Mouse (Mus musculus): ENCODE data around the gene Alkbh7.

The Alkbh7 gene

DNA sequence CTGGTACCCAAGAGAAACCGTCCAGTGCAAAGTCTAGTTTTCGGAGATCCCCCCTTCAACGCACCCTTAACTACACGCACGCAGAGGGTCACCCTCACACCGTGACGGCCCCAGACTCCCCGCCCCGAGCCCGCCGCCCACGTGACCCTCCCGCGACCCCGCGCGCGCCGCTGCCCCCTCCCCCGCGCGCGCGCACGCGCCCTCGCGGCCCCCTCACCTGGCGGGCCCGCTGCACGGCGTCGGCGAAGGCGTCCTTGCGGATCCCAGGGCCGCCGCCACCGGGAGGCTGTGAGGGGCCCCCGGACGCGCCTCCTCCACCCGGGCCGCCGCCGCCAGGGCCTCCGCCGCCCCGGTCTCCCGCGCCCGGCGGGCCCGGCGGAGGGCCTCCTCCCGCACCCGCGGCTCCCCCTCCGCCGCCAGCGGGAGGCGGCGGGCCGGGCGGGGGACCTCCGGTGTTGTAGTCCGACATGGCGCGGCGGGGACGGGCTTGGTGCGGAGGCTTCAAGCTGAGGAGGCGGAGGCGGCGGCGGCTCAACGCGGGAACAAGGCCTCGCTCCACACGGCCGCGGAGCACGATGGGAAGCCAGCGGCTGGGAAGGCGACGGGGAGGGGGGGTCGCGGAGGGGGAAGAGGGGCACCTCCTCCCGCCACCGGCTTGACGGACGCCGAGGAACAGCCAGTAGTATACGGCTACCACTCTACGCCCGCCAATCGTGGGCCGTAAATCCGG is 34.0 kb downstream of the Alkbh7 start, which contains the start of gene Khsrp:
Gene Khsrp (minus strand): TSS at position 592 of the 730 bp plus-strand sequence.
- DNase-seq (ENCODE audit: low spot score in 2 of 2) = peak in 1 of 2 experiments; percentile 38

GRCm38 (mm10) chr17:57031661-57032420 is 34.7 kb downstream of the Alkbh7 start:
- peak; percentile 100 for DNase-seq (ENCODE audit: low spot score in 2 of 2)

DNA sequence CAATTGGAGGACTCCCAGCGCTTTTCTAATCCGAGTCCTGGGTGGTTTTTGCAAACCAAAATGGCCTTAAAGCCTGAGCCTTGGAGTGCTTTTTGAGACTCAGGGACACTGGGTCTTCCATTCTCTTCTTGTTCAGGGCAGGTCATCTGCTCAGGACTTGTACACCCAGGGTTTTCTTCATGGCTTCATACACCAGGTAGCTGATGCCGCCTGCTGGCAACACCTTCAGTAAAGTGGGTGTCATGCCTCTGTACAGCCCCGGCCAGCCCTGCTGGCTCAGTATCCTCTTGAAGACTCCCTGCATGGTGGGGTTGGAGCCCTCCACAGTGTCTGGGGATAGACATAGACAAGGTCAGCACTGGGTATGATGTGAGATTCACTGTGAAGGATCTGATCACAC is 35.7 kb downstream of the Alkbh7 start:
- DNase-seq (ENCODE audit: low spot score in 2 of 2) = no peak

DNA sequence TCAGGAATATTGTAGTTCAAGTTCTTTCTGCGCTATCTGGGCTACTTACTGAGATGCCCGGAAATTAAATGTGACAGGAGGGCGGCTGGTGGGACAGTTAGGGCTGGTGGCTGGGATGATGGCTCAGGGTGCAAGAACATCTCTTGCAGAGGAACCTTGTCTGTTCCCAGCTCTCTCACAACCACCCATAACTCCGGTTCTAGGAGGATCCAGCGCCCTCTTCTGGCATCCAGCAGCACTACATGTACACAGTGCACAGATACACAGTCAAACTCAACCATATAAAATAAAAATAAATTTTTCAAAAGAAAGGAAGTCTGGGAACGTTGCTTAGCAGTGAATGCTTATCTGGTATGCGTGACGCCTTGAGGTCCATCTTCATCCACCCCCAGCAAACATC is 41.8 kb downstream of the Alkbh7 start:
- DNase-seq (ENCODE audit: low spot score in 2 of 2) = no peak

DNA sequence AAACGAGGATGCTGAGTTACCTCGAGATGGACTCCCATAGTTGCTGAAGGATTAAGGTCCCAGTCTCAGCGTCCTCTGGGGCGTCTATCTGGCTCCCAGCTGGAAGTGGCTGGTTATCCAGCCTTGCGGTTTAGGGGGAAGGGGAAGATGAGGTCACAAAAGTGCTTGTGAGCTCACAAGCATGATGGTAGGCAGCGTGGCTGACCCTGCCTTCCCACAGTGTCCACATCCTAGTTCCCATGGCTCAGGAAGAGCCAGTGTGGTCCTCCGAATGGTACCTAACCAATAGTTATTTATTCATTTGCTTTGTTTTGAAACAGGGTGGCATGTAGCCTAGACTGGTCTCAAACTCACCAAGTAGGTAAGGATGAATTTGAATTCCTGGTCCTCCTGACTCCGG is 44.4 kb downstream of the Alkbh7 start, which contains the start of gene Slc25a41:
Gene Slc25a41 (minus strand): TSS at position 101 of the 400 bp plus-strand sequence.
- no peak for DNase-seq (ENCODE audit: low spot score in 2 of 2)

DNA sequence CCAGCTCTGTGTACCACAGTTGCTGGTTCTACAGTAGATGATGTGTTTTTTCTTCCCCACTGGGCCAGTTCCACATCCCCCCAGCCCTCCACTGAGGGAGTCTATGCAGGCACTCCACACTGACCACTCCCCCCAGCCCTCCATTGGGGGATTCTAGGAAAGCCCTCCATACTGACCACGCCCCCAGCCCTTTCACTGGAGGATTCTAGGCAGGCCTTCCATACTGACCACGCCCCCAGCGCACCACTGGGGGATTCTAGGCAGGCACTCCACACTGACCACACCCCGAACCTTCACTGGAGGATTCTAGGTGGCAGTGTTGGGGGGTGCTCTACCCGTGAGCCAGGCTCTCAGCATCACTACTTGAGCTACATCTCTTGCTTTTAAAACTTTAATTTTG is 50.3 kb downstream of the Alkbh7 start:
- DNase-seq (ENCODE audit: low spot score in 2 of 2) = no peak

DNA sequence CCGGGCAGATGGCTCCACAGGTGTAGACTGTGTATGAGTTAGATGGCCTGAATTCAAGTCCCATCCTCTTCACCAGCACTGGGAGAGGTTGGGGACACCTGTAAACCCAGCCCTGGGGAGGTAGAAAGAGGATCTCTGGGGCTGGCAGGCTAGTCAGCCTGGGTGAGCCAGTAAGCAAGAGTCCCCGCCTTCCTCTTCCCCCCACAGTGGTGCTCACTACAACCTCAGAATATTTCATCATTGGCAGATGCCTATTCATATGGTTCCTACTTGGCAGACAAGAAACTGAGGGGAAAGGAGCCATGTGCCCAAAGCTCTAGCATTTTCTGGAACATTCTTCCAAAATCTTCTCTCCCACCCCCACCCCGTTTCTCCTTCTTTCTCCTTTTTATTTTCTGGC is 51.7 kb downstream of the Alkbh7 start:
- DNase-seq (ENCODE audit: low spot score in 2 of 2) = no peak
